Mouse (Mus musculus): Measurements from ENCODE around the gene Pbx1.

DNA sequence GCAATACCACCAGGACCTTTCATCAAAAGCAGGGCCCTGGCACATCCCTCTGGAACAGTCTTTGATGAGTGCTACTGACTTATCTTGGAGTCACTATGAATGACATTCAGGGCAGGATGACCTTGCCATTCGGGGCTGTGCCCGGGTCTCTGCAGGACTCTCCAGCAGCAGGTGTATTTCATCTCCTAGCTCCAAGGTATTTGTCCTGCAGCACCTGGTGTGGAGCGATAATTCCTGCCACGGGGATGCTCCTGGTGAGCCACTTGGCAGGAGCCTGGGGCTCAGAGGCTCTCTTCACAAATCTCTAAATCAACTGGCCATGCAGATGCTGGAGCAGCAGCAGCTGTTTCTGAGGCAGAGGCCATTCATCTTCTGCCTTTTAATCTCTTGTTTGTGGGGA lies 340.4 kb downstream of the Pbx1 start:
- TF ChIP-seq CTCF (IDR thresholded peaks at IDR 0.05; ENCODE audit: extremely low read depth, insufficient read length, insufficient replicate concordance, low read depth, low read length) = no peak
- TF ChIP-seq POLR2A (IDR thresholded peaks at IDR 0.05; ENCODE audit: low read depth, low read length) = no peak

Measured in small intestine, adult 2 months (tissue).